Mouse (Mus musculus) cerebellum, adult (tissue): ENCODE results near the gene Glrx2.
"Not testable (repeated sequence)": the region's sequence is repeated elsewhere in the genome, so short reads cannot be mapped to it uniquely, and the experiment has no call there.

ENCODE experiments used
- ATAC-seq: cut with Nextera tagmentation; 2 replicates; pipeline ENCODE4 v1.9.2; 2017; ENCODE audit warnings: mild to moderate bottlenecking, moderate library complexity, mixed read lengths; ENCODE audit not compliant: insufficient number of reproducible peaks, low FRiP score, low TSS enrichment

Gene Glrx2

DNA sequence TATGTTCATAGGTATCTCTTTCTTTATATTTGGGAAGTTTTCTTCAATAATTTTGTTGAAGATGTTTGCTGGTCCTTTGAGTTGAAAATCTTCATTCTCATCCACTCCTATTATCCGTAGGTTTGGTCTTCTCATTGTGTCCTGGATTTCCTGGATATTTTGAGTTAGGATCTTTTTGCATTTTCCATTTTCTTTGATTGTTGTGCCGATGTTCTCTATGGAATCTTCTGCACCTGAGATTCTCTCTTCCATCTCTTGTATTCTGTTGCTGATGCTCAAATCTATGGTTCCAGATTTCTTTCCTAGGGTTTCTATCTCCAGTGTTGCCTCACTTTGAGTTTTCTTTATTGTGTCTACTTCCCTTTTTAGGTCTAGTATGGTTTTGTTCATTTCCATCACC lies at the start of gene Glrx2:
Gene Glrx2 (plus strand): TSS at position 301 of the 400 bp plus-strand sequence.
- ATAC-seq, result not testable (repeated sequence)

DNA sequence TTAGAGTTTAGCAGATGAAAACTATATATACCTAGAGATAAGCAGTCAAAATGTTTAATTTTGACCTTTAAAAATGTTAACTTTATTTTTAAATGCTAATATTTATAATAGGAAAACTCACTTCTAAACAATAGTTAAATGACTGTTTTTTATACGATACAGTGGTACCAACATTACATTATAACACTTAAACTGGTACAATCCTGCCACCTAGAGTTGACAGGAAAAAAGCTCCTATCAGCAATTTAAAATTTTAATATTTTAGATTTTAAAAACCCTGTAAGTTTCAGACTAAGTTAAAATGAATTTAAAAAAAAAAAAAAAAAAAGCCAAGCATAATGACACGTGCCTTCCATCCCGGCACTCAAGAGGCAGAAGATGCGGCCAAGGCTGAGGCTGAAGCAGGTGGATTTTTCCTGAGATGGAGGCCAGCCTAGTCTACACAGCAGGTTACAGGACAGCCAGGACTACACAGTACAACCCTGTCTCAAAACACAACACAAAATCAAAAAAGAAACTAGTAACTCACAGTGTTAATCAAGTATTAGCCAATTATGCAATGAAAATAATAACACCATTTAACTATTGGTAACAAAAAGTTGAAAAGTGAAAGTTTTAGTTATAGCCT lies 40.3 kb upstream of the Glrx2 start:
- no peak for ATAC-seq

DNA sequence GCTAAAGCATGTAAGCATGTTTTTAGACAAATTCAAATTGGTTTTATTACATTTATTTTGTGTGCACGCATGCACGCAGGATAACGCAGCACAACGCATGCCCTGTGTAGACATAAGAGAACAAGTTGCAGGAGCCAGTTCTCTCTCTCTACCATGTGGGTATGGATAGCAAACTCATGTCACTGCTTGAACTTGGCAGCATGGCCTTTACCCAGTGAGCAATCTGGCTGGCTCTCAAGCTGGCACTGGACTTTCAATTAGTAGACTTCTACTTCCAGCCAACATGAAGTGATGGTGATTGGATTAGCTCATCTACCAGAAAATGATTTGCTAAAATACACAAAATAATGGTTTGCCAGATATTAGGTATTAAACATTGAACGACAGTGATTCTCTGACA lies 35.0 kb upstream of the Glrx2 start:
- ATAC-seq, result peak; percentile 97

DNA sequence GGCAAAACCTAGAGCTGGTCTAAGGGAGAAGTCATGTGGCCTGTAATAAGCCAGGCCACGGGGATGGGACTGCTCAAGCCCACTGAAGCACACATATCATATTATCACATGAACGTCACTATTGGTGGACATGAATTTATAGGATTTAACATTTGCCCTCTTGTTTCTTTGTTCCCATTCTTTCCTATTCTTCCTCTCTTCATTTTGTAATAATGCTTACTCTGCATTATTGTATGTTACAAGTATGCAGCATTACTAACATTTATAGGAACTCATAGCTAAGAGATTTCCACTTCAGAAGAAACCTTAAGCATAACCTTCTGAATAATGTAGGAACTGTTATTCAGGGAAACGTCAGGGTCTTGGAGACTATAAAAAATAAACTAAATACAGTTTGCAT lies 31.3 kb upstream of the Glrx2 start:
- ATAC-seq, result no peak

DNA sequence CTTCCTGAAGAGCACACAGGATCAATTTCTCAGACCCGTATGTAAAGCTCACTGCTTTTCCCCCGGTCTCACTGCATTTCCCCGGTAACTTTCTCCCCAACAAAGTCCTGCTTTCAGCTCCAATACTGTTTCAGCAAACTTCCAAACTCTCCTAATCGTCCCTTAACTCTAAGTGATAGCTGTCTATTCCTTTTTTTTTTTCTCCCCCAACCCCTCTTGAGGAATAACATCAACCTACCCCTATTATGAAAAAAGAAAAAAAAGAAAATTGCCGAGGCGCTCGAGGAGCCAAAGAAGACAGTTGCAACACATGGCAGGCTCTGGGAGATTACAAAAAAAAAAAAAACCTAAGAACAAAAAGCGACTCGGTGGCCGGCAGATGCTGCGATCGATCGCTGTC lies 14.4 kb upstream of the Glrx2 start:
- no peak for ATAC-seq

DNA sequence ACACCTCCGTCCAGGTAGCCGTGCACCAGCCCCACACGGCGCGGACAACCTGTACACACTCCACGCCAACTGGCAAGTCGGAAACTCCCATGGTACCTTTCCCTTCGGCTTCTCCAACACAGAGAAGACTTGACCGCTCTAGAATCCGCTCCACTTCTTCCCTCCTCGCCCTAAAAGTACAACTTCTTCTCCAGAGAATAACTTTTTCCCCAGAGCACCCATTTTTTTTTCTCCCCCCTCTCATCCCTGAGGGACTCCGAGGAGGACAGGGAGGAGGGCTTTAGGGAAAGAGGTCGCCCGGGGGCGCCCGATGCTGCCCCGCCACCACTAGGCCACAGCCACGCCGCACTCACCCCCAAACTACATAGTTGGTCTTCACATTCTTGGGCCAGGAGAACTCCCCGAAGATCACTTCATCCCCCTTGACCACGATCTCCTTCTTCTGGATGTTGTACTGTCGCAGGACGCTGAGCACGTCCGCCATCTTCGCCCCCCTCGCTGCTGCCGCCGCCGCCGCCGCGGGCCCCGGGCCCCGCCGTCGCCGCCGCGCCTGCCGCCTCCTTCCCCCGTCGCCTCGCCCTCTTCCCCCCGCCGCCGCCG lies 13.9 kb upstream of the Glrx2 start:
- ATAC-seq, result peak; percentile 56

DNA sequence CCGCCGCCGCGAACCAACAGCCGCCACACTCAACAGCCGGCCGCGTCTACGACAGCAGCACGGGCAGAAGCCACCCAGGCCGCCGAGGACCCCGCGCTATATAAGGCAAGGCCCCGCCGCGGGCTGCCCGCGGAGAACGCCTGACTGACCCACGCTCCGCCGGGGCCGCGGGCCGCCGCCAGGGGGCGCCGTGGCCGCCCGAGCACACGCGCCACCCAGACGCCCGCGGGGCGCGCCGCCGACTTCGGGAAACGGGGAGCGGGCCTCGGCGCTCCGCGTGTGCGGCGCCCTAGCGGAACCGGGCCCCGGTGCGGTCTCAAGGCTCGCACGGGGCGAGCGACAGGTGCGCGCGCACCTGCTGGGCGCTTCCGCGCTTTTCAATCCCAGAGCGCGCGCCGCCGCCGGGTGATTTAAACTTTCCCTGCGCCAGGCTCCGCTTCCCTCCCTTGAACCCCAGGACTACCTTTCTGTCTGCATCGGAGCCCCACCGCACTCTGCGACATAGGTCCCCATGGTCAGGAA lies 13.3 kb upstream of the Glrx2 start, which contains the start of gene Cdc73:
Gene Cdc73 (minus strand): TSS at position 153 of the 522 bp plus-strand sequence.
- peak; percentile 98 for ATAC-seq

DNA sequence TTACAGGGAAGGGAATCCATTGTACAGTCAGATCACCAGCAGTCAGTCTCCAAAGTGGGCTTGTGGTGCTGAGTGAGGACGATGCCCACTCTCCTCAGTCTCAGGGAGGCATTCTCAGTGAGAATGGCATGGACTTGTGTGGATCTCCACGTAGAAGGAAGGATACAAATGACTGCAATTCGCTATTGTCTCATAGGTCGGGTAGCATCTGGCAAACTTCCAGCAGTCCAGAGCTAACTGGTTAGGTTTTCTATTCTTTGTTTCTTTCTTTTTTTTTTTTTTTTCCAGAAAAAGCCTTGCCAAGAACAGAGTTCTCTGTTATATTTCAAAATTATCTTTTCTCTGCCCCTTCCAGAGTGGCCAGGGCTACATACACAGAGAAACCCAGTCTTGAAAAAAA lies 9.1 kb upstream of the Glrx2 start:
- no peak for ATAC-seq

DNA sequence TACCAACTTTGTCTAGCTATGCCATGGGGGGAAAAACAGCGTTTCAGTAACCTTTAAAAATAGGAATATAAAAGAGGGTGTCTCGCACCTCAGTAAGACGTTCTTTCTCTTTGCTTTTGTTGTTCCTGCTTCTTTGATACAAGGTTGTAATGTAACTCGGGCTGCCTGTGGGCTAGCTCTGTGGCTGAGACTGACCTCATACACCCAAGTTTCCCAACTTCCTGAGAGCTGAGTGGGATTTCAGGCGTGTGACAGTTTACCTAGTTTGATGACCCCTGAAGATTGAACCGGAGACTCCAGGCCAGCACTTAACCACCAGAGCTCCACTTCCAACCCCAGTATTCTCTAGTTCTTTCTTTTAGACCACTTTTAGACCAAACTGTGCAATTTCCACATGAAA lies 7.8 kb upstream of the Glrx2 start:
- ATAC-seq, result no peak

DNA sequence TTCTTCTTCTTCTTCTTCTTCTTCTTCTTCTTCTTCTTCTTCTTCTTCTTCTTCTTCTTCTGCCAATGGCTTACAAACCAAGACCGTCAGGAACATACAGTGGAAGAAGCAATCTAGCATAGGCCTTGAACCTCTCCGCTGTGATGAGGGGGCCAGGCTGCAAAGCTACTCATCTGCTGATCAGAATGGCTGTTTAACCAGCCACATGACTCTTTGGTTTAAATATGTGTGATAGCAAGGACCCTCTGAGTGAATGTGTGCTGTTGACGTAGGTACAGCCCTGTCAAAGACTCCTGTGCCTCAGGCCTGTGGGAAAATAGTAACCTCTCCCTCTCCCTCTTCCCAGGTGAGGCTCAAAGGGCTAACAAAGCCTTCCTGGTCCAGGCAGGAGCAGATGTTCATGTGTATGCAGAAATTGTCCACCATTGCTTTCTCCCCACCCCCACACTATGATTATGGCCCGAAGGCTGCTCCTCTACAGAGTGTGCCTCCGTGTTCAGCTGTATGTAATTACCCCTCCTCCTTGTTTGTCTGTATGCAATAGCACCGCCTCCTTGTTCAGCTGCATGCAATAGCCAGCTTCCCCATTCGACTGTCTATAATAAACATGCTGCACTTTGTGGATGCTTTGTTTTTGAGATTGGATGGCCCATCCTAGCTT lies 6.0 kb upstream of the Glrx2 start:
- ATAC-seq, result no peak

DNA sequence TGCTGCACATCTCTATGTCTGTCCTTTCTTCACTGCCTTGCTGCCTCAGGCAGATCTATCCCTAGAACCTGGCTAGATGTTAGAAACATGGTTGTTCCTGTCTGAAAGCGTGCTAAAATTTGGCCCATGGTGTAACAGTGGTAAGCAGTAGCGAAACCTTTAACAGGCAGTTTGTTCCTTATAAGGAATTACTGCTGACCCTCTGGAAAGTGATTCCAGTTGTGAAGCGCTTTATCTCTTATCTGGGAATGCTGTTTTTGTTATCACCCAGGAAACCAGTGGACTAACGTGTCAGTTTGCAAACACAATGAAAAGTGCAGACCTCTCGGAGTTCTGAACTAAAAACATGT lies 5.5 kb upstream of the Glrx2 start:
- ATAC-seq, result no peak

DNA sequence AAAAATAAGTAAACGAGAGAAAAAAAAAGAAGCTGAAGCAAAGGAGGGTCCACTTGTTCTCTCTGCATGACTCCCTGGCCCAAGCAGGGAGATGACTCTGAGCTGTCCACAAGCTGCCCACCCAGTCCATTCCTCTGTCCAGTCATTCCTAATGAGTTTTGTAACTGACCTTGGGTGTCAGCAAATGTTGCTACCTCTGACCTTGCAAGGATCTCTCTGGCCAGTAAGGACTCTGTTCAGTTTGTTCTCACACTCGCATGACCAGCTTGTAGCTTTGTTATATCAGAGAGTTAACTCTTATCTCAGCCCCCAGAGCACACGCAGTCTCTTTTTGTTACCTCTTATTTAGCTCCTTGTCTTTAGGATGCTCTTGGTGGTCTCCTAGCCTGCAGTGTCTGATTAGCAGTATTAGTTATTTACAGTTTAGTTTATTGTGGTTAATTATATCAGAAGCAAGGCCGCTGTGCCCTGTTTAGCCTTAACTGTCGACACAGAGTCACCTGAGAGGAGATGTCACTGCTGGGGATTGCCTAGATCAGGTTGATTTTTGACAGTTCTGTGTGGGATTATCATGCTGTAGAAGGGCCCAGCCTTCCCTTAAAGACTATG lies 8.4 kb downstream of the Glrx2 start:
- no peak for ATAC-seq

DNA sequence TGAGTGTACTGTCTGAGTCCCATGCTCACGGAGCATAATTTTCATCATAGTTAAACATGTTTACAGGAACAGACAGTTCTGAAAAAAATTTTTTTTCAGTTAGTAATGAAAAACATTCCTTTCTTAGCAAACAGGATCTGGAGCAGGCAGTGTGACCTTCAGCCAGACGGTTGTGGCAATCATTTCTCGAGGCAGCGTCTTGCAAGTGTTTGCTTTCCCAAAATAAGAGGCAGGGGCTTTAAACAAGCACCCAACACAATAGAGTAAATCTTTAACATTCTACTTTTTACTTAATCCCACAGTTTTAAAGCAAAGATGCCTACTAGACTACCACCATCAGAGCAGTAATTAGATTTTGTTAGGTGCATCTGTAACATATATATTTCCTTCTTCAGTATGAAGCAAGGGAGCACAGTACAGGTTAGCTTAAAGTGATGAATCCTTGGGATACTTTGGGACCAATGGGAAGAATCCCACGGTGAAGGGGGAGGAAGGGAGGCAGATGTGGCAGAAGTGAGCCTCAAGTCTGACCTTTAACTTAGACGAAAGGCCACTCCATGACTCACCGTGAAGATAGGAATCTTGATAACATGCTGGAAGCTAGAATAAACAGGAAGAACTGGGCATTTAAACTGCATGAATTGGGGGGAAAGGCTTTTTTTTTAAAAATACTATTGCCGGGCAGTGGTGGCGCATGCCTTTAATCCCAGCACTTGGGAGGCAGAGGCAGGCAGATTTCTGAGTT lies 11.7 kb downstream of the Glrx2 start:
- ATAC-seq, result no peak

DNA sequence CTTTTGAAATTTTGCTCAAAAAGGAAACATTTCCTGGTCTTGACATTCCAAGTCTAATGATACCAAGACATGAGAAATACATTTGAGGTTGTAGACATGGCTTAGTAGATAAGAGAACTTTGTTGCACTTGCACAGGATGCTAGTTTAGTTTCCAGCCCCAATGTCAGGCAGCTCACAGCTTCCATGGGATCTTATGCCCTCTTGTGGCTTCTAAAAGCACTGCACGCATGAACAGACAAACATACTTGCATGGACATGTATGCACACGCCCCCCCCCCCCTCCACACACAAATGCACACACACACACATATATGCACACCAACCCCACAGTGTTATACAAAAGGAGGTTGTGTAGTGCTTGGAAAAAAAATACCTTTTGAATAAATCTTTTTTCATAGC lies 14.8 kb downstream of the Glrx2 start:
- ATAC-seq, result no peak

DNA sequence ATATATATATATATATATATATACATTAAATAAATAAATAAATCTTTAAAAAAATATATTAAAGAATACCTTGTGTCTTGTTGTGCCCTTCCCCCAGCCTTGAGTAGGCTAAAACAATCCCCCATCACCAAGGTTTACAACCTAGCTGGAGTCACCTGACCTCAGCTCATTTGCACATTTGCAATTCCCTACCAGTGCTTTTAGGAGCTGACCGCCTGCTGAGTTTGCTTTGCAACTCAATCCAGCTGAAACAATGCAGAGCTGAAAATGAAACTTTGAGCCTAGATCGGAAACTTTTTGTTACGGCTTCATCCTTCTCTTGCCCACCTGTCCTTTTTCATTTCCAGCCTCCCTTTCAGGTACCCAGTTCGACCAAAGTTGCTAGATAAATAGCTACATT lies 15.6 kb downstream of the Glrx2 start:
- ATAC-seq, result no peak

DNA sequence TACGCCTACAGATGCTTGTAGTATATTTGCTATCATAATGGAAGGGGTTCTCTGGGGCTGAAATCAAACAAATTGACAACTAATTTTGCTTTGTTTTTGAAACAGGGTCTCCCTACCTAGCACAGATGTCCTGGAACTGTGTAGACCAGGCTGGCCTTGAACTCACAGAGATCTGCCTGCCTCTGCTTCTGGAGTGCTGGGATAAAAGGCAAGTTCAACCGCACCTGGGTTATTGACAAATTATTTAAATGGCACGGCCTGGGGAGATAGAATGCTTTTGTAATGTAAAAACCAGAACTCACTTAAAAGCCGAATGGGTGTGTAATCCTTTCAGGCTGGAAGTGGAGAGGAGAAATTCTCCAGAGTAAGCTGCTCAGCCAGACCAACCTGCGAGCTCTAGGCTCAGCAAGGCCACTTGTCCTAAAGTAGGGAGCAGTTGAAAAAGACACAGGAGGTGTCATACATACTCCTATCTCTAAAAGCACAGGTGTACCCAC lies 17.8 kb downstream of the Glrx2 start:
- ATAC-seq, result no peak

DNA sequence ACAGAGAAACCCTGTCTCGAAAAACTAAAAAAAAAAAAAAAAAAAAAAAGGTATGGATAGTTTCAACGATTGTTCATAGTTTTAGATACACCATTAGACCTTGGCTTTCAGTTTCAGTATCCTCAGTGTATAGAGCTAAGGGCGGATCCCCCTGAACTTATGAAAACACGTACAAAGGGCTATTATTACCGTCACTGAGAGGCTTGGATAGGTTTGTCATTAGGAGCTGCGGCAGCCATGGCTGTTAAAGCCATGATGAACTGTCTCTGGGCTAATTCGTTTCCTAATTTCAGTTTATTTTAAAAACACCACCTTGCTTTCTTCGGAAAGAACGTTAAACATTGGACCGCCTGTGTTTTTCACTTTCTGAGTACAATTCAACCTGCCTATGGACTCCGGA lies 22.7 kb downstream of the Glrx2 start:
- peak; percentile 32; the same call in 1 of the 2 replicates for ATAC-seq

DNA sequence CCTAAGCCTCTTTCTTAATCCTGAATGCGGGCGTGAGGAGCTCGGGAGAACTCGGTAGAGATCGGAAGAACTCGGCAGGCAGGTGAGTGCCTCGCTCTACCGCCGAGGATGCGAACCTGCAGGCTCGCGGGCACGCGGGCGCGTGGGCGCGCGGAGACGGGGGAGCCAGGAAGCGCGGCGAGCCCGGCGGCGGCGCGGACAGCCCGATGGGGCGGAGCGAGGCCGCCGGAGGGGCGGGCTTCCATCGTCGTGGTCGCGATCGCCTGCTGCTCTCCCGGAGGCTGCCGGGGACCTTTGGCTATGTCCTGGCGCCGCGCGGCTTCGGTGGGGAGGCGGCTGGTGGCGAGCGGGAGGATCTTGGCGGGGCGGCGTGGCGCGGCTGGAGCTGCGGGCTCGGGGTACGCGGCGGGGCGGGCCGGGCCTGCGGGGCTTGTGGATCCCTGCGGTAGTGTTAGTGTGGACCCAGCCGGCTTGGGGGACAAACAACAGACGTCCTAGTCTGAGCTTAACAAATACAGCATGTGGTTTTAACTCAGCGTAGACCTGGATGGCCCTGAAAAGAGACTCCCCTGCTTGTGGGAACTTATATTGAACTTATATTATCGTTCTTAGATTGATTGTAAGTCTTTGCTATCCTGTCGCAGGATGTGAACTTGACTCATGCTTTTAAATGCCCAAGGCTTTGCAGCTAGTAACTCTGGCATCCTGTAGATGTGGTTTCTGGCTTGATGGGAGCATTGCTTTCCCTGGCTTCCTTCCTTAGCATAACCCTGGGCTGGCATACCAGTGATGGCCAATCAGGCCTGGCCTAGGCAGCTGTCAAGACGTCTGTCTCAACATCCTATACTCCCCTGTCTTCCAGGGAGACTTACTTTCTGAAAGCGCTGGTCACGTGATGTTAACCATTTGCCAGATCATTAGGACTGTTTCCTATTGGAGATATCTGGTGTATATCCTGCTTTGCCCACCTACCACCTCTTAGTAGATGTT lies 23.5 kb downstream of the Glrx2 start:
- peak; percentile 92 for ATAC-seq

DNA sequence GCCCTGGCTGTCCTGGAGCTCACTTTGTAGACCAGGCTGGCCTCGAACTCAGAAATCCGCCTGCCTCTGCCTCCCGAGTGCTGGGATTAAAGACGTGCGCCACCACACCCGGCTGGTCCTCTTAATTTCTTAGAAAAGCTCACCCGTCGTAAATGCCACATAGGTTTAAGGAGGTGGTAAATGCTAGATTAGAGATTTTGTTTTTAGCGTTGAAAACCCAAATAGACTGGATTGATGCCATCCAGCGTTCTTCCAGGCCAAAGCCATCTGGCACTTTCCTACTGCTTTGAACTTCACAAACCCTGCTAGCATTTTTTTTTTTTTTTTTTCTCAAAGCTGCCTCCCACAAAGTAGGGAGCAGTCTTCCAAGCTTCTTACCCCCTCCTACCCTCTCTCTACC lies 24.4 kb downstream of the Glrx2 start:
- ATAC-seq, result no peak
